Mouse (Mus musculus) embryonic facial prominence, embryonic 11.5 days (tissue): ENCODE data around the gene Ltbp4. TPM values are rescaled to one million over a fixed set of nuclear protein-coding genes. Genes with fewer than 3 reads are reported as not detected.

Source experiments
- ATAC-seq: fragments of 200-750 bp; cut with Nextera tagmentation; replicated peaks from 2 replicates; pipeline ENCODE4 v1.8.0; 2017; ENCODE audit warnings: low read depth; ENCODE audit not compliant: insufficient number of reproducible peaks, low FRiP score, low TSS enrichment
- DNase-seq: peaks from one replicate; pipeline ENCODE4 v3.0.0-alpha.2; 2015; ENCODE audit warnings: low spot score
- H3K27ac ChIP-seq: fragments of 300-500 bp; sonication (generic); replicated peaks from 2 replicates; pipeline ENCODE4 v1.5.1; 2014; ENCODE audit warnings: mild to moderate bottlenecking, low read depth, low read length, control low read depth
- H3K27me3 ChIP-seq: fragments of 300-500 bp; sonication (generic); 2 replicates; pipeline ENCODE4 v1.6.1; 2014; ENCODE audit warnings: mild to moderate bottlenecking, low read length, moderate library complexity, mixed read lengths; ENCODE audit not compliant: control insufficient read depth, insufficient read depth
- H3K36me3 ChIP-seq: fragments of 300-500 bp; sonication (generic); replicated peaks from 2 replicates; pipeline ENCODE4 v1.6.1; 2014; ENCODE audit warnings: low read depth, mild to moderate bottlenecking, low read length, moderate library complexity, mixed read lengths; ENCODE audit not compliant: control insufficient read depth, insufficient read depth
- H3K4me1 ChIP-seq: fragments of 300-500 bp; sonication (generic); 2 replicates; pipeline ENCODE4 v1.6.1; 2014; ENCODE audit warnings: low read length, mixed read lengths; ENCODE audit not compliant: control insufficient read depth, insufficient read depth
- H3K4me2 ChIP-seq: fragments of 300-500 bp; sonication (generic); 2 replicates; pipeline ENCODE4 v1.6.1; 2014; ENCODE audit warnings: low read depth, mild to moderate bottlenecking, control low read depth, low read length, moderate library complexity
- H3K4me3 ChIP-seq: fragments of 300-500 bp; sonication (generic); 2 replicates; pipeline ENCODE4 v1.5.1; 2014; ENCODE audit warnings: low read depth, low read length, control low read depth
- H3K9ac ChIP-seq: fragments of 300-500 bp; sonication (generic); replicated peaks from 2 replicates; pipeline ENCODE4 v1.6.1; 2014; ENCODE audit warnings: mild to moderate bottlenecking, control low read depth, low read length
- H3K9me3 ChIP-seq: fragments of 300-500 bp; sonication (generic); replicated peaks from 2 replicates; pipeline ENCODE4 v1.6.1; 2016; ENCODE audit warnings: mild to moderate bottlenecking, low read length, inconsistent platforms, mixed read lengths; ENCODE audit not compliant: control insufficient read depth
- WGBS: fragments of 180-500 bp; shearing (Covaris S2); extraction: QIAGEN DNeasy Blood & Tissue Kit; methylation state at CpG from one replicate; pipeline ENCODE4 v1.1.7; 2014; 5-methylcytosine and 5-hydroxymethylcytosine counted together
- polyA plus RNA-seq: library from polyadenylated mRNA; unstranded; fragments of >200 nt; fragmentation: Nextera tagmentation; extraction: Ambion mirVana; gene quantifications from 2 replicates; pipeline ENCODE4 v1.2.1, GENCODE M21; 2014

Gene Ltbp4
- polyA plus RNA-seq, 1 experiment from 2014 or later = 6.3 TPM

DNA sequence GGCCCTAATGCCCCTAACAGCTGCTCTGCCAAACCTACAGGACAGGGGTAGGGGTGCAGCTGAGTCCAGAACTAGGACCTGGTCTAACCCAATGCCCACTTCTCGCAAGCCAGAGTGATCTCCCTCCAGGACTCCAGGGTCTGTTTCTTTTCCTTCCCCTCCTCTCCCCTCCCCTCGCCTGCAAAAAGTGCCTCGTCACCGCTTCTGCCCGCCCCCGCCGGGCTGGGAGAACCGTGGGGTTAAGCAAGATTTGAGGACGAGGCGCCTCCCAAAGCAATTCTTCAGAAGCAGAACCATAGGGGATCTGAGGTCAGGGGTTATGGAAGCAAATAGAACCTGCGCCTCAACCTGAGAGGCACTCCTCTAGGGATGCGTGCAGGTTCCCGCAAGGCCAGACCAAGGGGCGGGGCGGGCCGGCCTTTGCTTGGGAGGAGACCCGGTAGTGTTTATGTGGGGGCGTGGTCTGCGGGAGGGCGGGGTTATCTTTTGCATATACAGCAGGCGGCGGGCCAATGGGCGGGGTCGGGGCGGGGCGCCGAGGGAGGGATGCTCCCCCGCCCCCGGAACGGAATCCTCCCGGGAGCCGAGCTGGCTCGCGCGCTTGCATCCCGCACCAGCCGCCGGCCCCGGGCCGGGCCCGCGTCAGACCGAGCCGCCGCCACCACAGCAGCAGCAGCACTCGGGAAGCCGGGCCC, 79.1 kb downstream of the Ltbp4 start, which contains the start of gene Numbl:
TSS of gene Numbl (plus strand) at position 229 of the 695 bp plus-strand sequence.
- Histone ChIP-seq H3K9me3 (no peaks in the 10 kb centered on the region), H3K36me3 (peaks cover 3% of the 10 kb centered on the region; the same call in 1 of the 2 replicates), H3K4me2 (peak within 1 kb of the TSS; percentile 81), H3K4me1 (peaks cover 6% of the 10 kb centered on the region; the same call in 1 of the 2 replicates), H3K9ac (peak within 1 kb of the TSS; percentile 87), H3K27ac (peak within 1 kb of the TSS; percentile 56), H3K4me3 (peak within 1 kb of the TSS; percentile 84), H3K27me3 (no peaks in the 10 kb centered on the region)
- DNase-seq = peak; percentile 97
- ATAC-seq = peak; percentile 81
- whole genome bisulfite sequencing = under 1% methylated on average over 30 of the region's 47 CpGs

DNA sequence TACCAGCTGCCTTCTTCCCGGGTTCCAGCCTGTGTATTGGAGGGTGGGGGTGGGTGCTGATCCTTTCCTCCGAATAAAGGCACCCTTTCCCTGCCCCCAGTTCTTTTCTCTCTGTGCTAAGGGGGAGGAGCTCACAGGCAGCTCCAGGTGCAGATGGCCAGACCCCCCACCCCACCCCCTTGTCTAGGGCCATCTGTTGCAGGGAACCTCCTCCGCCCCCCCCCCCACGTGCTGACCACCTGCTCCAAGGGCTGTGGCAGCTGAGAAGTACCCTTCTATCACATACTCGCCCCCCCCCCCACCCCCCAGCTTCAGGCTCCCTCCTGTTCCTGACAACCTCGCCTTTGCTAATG, 79.7 kb downstream of the Ltbp4 start:
- Histone ChIP-seq H3K36me3 (peaks cover under 1% of the 10 kb centered on the region; the same call in 1 of the 2 replicates), H3K27ac (peak overlapping the region; percentile 56; the same call in 1 of the 2 replicates), H3K4me1 (peaks cover 6% of the 10 kb centered on the region; the same call in 1 of the 2 replicates), H3K27me3 (no peaks in the 10 kb centered on the region), H3K4me3 (peak overlapping the region; percentile 84), H3K9ac (peak overlapping the region; percentile 32; the same call in 1 of the 2 replicates), H3K4me2 (peak overlapping the region; percentile 65), H3K9me3 (no peaks in the 10 kb centered on the region)
- DNase-seq (peak; percentile 23), ATAC-seq (peak; percentile 16; the same call in 1 of the 2 replicates)
- 4% methylated on average over 3 of the region's 6 CpGs for WGBS

DNA sequence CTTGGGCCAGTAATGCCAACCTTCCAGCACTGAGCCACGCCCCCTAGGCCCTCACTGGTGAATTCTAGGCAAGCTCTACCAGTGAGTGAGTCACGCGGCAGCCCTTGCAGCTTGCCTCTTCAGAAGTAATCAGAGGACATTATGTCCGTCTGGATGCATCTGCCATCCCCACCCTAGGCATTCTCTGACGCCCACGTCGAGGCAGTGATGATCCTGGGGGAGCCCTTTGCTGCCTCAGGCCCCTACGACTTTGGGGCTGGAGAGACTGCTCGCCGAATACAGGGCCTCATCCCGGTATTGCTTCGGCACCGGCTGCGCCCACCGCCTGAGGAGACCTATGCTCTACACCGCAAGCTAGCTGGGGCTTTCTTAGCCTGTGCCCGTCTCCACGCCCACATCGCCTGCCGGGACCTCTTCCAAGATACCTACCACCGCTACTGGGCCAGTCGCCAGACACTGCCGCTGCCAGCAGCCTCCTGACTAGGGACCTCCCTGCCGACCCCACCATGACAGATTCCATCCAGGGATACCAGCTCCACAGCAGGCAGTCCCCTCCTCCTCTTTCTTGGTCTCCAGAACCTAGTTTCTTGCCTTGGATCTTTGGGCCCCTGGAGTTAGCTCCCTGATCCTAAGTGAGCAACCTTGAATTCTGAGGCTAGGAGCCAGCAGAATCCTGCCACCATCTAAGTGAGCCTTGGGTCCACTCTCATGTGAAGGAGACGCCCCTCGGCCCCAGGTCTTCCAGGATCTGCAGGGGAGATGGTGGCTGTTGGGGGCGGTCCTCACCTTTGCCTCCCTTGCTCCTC, 80.2 kb downstream of the Ltbp4 start:
- no peaks in the 10 kb centered on the region for H3K36me3 ChIP-seq
- H3K27me3 ChIP-seq = no peaks in the 10 kb centered on the region
- DNase-seq = peak; percentile 12
- H3K4me3 ChIP-seq = peak overlapping the region; percentile 10; the same call in 1 of the 2 replicates
- WGBS = 14% methylated on average over 27 of the region's 27 CpGs
- ATAC-seq = no peak
- H3K9me3 ChIP-seq = no peaks in the 10 kb centered on the region
- peak overlapping the region; percentile 32; the same call in 1 of the 2 replicates for H3K9ac ChIP-seq
- peak overlapping the region; percentile 65 for H3K4me2 ChIP-seq
- peaks cover 6% of the 10 kb centered on the region; the same call in 1 of the 2 replicates for H3K4me1 ChIP-seq
- H3K27ac ChIP-seq = peak overlapping the region; percentile 56; the same call in 1 of the 2 replicates

DNA sequence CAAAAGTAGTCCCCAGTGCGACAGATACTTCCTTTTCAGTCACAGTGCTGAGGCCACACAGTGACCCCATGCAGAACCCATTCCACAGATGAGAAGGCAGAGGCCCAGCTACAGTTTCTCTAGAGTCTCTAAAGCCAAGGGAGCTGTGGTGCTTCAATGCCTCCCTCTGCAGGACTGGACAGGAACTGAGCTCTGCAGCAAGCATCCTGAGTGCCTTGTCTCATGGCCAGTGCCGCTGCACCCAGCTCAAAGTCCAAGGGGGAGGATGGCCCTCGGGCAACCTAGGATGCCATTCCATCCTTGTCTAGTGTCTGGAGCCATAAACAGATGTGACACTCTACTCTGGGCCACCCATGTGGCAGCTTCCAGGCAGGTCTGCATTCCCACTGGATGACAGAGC, 81.8 kb downstream of the Ltbp4 start:
- no peak for ATAC-seq
- H3K4me3 ChIP-seq = no peak overlapping the region
- no peak overlapping the region for H3K9ac ChIP-seq
- H3K4me2 ChIP-seq = no peak overlapping the region
- 65% methylated on average over 3 of the region's 3 CpGs for WGBS
- no peak overlapping the region for H3K27ac ChIP-seq
- H3K27me3 ChIP-seq = no peaks in the 10 kb centered on the region
- DNase-seq = peak; percentile 23
- peaks cover 6% of the 10 kb centered on the region; the same call in 1 of the 2 replicates for H3K4me1 ChIP-seq
- no peaks in the 10 kb centered on the region for H3K9me3 ChIP-seq
- no peaks in the 10 kb centered on the region for H3K36me3 ChIP-seq

Other genes starting within 250 kb of the Ltbp4 start
- gene Cyp2f2, start 217.8 kb downstream of the Ltbp4 start, polyA plus RNA-seq = not detected in 2 replicates
- 0.13 TPM in 1 of 2 replicates, not detected in the other for gene Cyp2t4, start 184.0 kb downstream of the Ltbp4 start, polyA plus RNA-seq
- gene Egln2, start 170.9 kb downstream of the Ltbp4 start, polyA plus RNA-seq = 33.3 and 36.5 TPM in 2 replicates
- 49.3 and 51.3 TPM in 2 replicates for gene Rab4b, start 158.8 kb downstream of the Ltbp4 start, polyA plus RNA-seq
- gene Gm21983, start 156.6 kb downstream of the Ltbp4 start, polyA plus RNA-seq = not detected in 2 replicates
- gene Mia, start 156.5 kb downstream of the Ltbp4 start, polyA plus RNA-seq = 4.4 and 5.1 TPM in 2 replicates
- gene BC024978, start 141.9 kb downstream of the Ltbp4 start, polyA plus RNA-seq = 2.4 and 3.2 TPM in 2 replicates
- 355 and 379 TPM in 2 replicates for gene Snrpa, start 141.4 kb downstream of the Ltbp4 start, polyA plus RNA-seq
- gene Itpkc, start 109.0 kb downstream of the Ltbp4 start, polyA plus RNA-seq = 6.0 and 6.2 TPM in 2 replicates
- 14.4 and 14.9 TPM in 2 replicates for gene Coq8b, start 104.7 kb downstream of the Ltbp4 start, polyA plus RNA-seq
- gene Numbl, start 79.3 kb downstream of the Ltbp4 start, polyA plus RNA-seq = 9.5 and 11.2 TPM in 2 replicates
- 50.2 and 57.5 TPM in 2 replicates for gene Shkbp1, start 18.3 kb upstream of the Ltbp4 start, polyA plus RNA-seq
- gene Gm20479, start 19.7 kb upstream of the Ltbp4 start, polyA plus RNA-seq = 0.45 TPM in 1 of 2 replicates, not detected in the other
- 0.26 and 0.28 TPM in 2 replicates for gene Sptbn4, start 110.0 kb upstream of the Ltbp4 start, polyA plus RNA-seq
- 33.9 and 38.2 TPM in 2 replicates for gene Blvrb, start 110.3 kb upstream of the Ltbp4 start, polyA plus RNA-seq
- gene Sertad3, start 136.1 kb upstream of the Ltbp4 start, polyA plus RNA-seq = 27.2 and 27.6 TPM in 2 replicates
- 24.3 and 25.5 TPM in 2 replicates for gene Sertad1, start 149.2 kb upstream of the Ltbp4 start, polyA plus RNA-seq
- gene Prx, start 161.6 kb upstream of the Ltbp4 start, polyA plus RNA-seq = 1.2 and 2.2 TPM in 2 replicates
- gene Hipk4, start 185.6 kb upstream of the Ltbp4 start, polyA plus RNA-seq = 0.22 and 0.36 TPM in 2 replicates
- 57.1 and 65.5 TPM in 2 replicates for gene Pld3, start 215.5 kb upstream of the Ltbp4 start, polyA plus RNA-seq
- 26.4 and 27.5 TPM in 2 replicates for gene 2310022A10Rik, start 215.5 kb upstream of the Ltbp4 start, polyA plus RNA-seq